Mouse (Mus musculus) embryonic facial prominence, embryonic 11.5 days (tissue): ENCODE data around the gene Lin7a. TPM values are rescaled to one million over a fixed set of nuclear protein-coding genes. Genes with fewer than 3 reads are reported as not detected.

Experiments
- ATAC-seq: fragments of 200-750 bp; cut with Nextera tagmentation; replicated peaks from 2 replicates; pipeline ENCODE4 v1.8.0; 2017; ENCODE audit warnings: low read depth; ENCODE audit not compliant: insufficient number of reproducible peaks, low FRiP score, low TSS enrichment
- DNase-seq: peaks from one replicate; pipeline ENCODE4 v3.0.0-alpha.2; 2015; ENCODE audit warnings: low spot score
- H3K27ac ChIP-seq: fragments of 300-500 bp; sonication (generic); replicated peaks from 2 replicates; pipeline ENCODE4 v1.5.1; 2014; ENCODE audit warnings: mild to moderate bottlenecking, low read depth, low read length, control low read depth
- H3K27me3 ChIP-seq: fragments of 300-500 bp; sonication (generic); 2 replicates; pipeline ENCODE4 v1.6.1; 2014; ENCODE audit warnings: mild to moderate bottlenecking, low read length, moderate library complexity, mixed read lengths; ENCODE audit not compliant: control insufficient read depth, insufficient read depth
- H3K36me3 ChIP-seq: fragments of 300-500 bp; sonication (generic); replicated peaks from 2 replicates; pipeline ENCODE4 v1.6.1; 2014; ENCODE audit warnings: low read depth, mild to moderate bottlenecking, low read length, moderate library complexity, mixed read lengths; ENCODE audit not compliant: control insufficient read depth, insufficient read depth
- H3K4me1 ChIP-seq: fragments of 300-500 bp; sonication (generic); 2 replicates; pipeline ENCODE4 v1.6.1; 2014; ENCODE audit warnings: low read length, mixed read lengths; ENCODE audit not compliant: control insufficient read depth, insufficient read depth
- H3K4me2 ChIP-seq: fragments of 300-500 bp; sonication (generic); 2 replicates; pipeline ENCODE4 v1.6.1; 2014; ENCODE audit warnings: low read depth, mild to moderate bottlenecking, control low read depth, low read length, moderate library complexity
- H3K4me3 ChIP-seq: fragments of 300-500 bp; sonication (generic); 2 replicates; pipeline ENCODE4 v1.5.1; 2014; ENCODE audit warnings: low read depth, low read length, control low read depth
- H3K9ac ChIP-seq: fragments of 300-500 bp; sonication (generic); replicated peaks from 2 replicates; pipeline ENCODE4 v1.6.1; 2014; ENCODE audit warnings: mild to moderate bottlenecking, control low read depth, low read length
- H3K9me3 ChIP-seq: fragments of 300-500 bp; sonication (generic); replicated peaks from 2 replicates; pipeline ENCODE4 v1.6.1; 2016; ENCODE audit warnings: mild to moderate bottlenecking, low read length, inconsistent platforms, mixed read lengths; ENCODE audit not compliant: control insufficient read depth
- WGBS: fragments of 180-500 bp; shearing (Covaris S2); extraction: QIAGEN DNeasy Blood & Tissue Kit; methylation state at CpG from one replicate; pipeline ENCODE4 v1.1.7; 2014; 5-methylcytosine and 5-hydroxymethylcytosine counted together
- polyA plus RNA-seq: library from polyadenylated mRNA; unstranded; fragments of >200 nt; fragmentation: Nextera tagmentation; extraction: Ambion mirVana; gene quantifications from 2 replicates; pipeline ENCODE4 v1.2.1, GENCODE M21; 2014

Gene Lin7a
- polyA plus RNA-seq, 1 experiment from 2014 or later: 4.0 TPM

GRCm38 (mm10) chr10:107256451-107256960 is 15.0 kb upstream of the Lin7a start:
- Histone ChIP-seq H3K4me3 (no peak overlapping the region), H3K9me3 (no peaks in the 10 kb centered on the region), H3K4me2 (no peak overlapping the region), H3K36me3 (no peaks in the 10 kb centered on the region), H3K4me1 (no peaks in the 10 kb centered on the region), H3K9ac (no peak overlapping the region), H3K27me3 (no peaks in the 10 kb centered on the region), H3K27ac (no peak overlapping the region)
- no peak for ATAC-seq
- DNase-seq: no peak
- WGBS: 73% methylated on average over 5 of the region's 5 CpGs

- DNase-seq (no peak), ATAC-seq (no peak)
- Histone ChIP-seq H3K9me3 (no peaks in the 10 kb centered on the region), H3K27ac (no peak overlapping the region), H3K4me2 (no peak overlapping the region), H3K4me3 (no peak overlapping the region), H3K4me1 (no peaks in the 10 kb centered on the region), H3K36me3 (no peaks in the 10 kb centered on the region), H3K27me3 (no peaks in the 10 kb centered on the region), H3K9ac (no peak overlapping the region)
- WGBS: 81% methylated on average over 2 of the region's 2 CpGs
Observed at GRCm38 (mm10) chr10:107260428-107260827, 11.1 kb upstream of the Lin7a start.

- H3K36me3 ChIP-seq: no peaks in the 10 kb centered on the region
- H3K9ac ChIP-seq: peak overlapping the region; percentile 63
- DNase-seq (peak; percentile 46), ATAC-seq (peak; percentile 81)
- no peaks in the 10 kb centered on the region for H3K4me1 ChIP-seq
- peak overlapping the region; percentile 99 for H3K4me2 ChIP-seq
- H3K4me3 ChIP-seq: peak overlapping the region; percentile 55
- H3K9me3 ChIP-seq: no peaks in the 10 kb centered on the region
- no peak overlapping the region for H3K27ac ChIP-seq
- under 1% methylated on average over 31 of the region's 41 CpGs for WGBS
- peaks cover 12% of the 10 kb centered on the region for H3K27me3 ChIP-seq
Observed at GRCm38 (mm10) chr10:107272131-107272803, 781 bp downstream of the Lin7a start.

DNA sequence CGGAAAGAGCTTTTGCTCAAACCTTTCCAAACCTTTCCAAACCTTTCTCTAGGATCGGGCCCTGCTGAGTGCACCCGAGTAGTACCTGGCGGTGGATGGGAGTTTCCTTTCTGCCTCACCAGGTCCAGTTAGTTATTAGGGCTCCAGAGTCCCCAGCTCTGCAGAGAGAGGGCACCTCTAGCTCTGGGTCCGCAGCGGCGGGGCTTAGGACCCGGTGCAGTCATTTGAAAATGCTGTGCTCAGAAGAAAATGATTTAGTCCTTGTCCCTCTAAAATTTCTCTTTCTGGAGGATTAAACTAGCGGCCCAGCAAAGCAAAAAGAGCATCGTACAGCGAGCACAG is 1.3 kb downstream of the Lin7a start:
- Histone ChIP-seq H3K27ac (no peak overlapping the region), H3K9ac (peak overlapping the region; percentile 63), H3K9me3 (no peaks in the 10 kb centered on the region), H3K27me3 (peaks cover 12% of the 10 kb centered on the region), H3K4me2 (peak overlapping the region; percentile 99), H3K36me3 (no peaks in the 10 kb centered on the region), H3K4me3 (peak overlapping the region; percentile 55), H3K4me1 (no peaks in the 10 kb centered on the region)
- DNase-seq (peak; percentile 36), ATAC-seq (no peak)
- WGBS: 6% methylated on average over 11 of the region's 11 CpGs

GRCm38 (mm10) chr10:107273848-107274247 is 2.4 kb downstream of the Lin7a start:
- 41% methylated on average over 6 of the region's 6 CpGs for WGBS
- H3K9me3 ChIP-seq: no peaks in the 10 kb centered on the region
- peaks cover 12% of the 10 kb centered on the region for H3K27me3 ChIP-seq
- H3K4me1 ChIP-seq: no peaks in the 10 kb centered on the region
- no peak overlapping the region for H3K4me2 ChIP-seq
- no peak overlapping the region for H3K4me3 ChIP-seq
- H3K9ac ChIP-seq: no peak overlapping the region
- ATAC-seq: no peak
- no peaks in the 10 kb centered on the region for H3K36me3 ChIP-seq
- DNase-seq: peak; percentile 45
- no peak overlapping the region for H3K27ac ChIP-seq

GRCm38 (mm10) chr10:107274785-107275184 is 3.3 kb downstream of the Lin7a start:
- no peaks in the 10 kb centered on the region for H3K4me1 ChIP-seq
- H3K36me3 ChIP-seq: no peaks in the 10 kb centered on the region
- no peak overlapping the region for H3K4me2 ChIP-seq
- DNase-seq (peak; percentile 56), ATAC-seq (no peak)
- no peak overlapping the region for H3K27ac ChIP-seq
- H3K4me3 ChIP-seq: no peak overlapping the region
- no peaks in the 10 kb centered on the region for H3K9me3 ChIP-seq
- WGBS: 52% methylated on average over 3 of the region's 3 CpGs
- no peak overlapping the region for H3K9ac ChIP-seq
- peaks cover 12% of the 10 kb centered on the region for H3K27me3 ChIP-seq

- WGBS: 87% methylated on average over 2 of the region's 2 CpGs
Observed at GRCm38 (mm10) chr10:107276647-107277046, 5.2 kb downstream of the Lin7a start.

DNA sequence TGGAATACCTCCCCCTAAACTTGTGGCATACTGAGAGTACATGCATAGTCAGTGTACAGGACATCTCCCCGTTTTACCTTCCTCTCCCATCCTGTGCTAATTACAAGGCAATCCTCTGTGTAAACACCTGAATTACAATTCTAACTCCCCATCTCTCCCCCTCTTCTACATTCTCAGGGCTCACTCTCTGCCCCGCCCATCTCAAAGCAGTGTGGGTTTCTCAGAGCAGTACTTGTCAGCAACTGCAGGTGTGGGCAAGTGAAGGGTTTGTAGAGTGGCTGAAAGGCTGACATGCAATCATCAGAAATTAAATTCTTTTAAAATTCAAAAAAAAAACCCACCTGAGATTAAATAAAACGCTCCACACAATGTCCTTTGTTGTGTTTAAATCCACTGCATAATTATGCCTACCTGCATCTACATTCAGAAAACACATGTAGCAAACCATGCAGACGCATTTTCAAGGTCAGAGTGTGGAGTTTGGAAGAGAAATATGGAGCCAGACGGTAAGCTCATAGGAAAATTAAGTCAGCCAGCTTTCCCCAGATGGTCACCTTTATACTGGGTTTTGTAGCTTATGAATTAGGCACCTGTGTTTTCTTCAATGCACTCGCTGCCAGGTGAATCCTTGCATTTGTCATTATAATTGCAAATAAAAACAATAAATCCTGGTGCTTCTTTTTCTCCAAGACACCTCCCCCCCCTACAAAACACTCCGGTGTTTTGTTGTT is 22.6 kb downstream of the Lin7a start:
- H3K27me3 ChIP-seq: no peaks in the 10 kb centered on the region
- no peak overlapping the region for H3K9ac ChIP-seq
- H3K4me2 ChIP-seq: no peak overlapping the region
- DNase-seq (no peak), ATAC-seq (no peak)
- no peaks in the 10 kb centered on the region for H3K9me3 ChIP-seq
- no peaks in the 10 kb centered on the region for H3K4me1 ChIP-seq
- no peak overlapping the region for H3K4me3 ChIP-seq
- no peak overlapping the region for H3K27ac ChIP-seq
- WGBS: 63% methylated on average over 7 of the region's 7 CpGs
- H3K36me3 ChIP-seq: no peaks in the 10 kb centered on the region

More at GRCm38 (mm10) chr10:107276647-107277046, 5.2 kb downstream of the Lin7a start:
- DNase-seq (no peak), ATAC-seq (no peak)
- no peak overlapping the region for H3K27ac ChIP-seq
- no peak overlapping the region for H3K4me2 ChIP-seq
- peaks cover 4% of the 10 kb centered on the region for H3K27me3 ChIP-seq
- no peaks in the 10 kb centered on the region for H3K9me3 ChIP-seq
- no peak overlapping the region for H3K9ac ChIP-seq
- no peaks in the 10 kb centered on the region for H3K36me3 ChIP-seq
- no peak overlapping the region for H3K4me3 ChIP-seq
- H3K4me1 ChIP-seq: no peaks in the 10 kb centered on the region
